Mouse (Mus musculus): ENCODE data around the gene St13. TPM values are rescaled to one million over a fixed set of nuclear protein-coding genes. Genes with fewer than 3 reads are reported as not detected.

The St13 gene
- polyA plus RNA-seq (2015; fragmentation: Nextera tagmentation; extraction: Ambion mirVana), result 216 and 221 TPM in 2 replicates

GRCm38 (mm10) chr15:81399638-81400315, at the start of gene St13, which contains the start of gene Xpnpep3:
Gene St13, minus strand, starts transcription at chr15:81400077.
Gene Xpnpep3, plus strand, starts transcription at chr15:81400138.
- H3K4me3 ChIP-seq (ENCODE audit: low read depth, low read length), result peak within 1 kb of the TSS; percentile 99
- peak; percentile 99 for ATAC-seq
- no peaks in the 10 kb centered on the region for H3K27me3 ChIP-seq (ENCODE audit: control insufficient read depth, insufficient read depth, low read depth, low read length)

GRCm38 (mm10) chr15:81448463-81448862, 48.6 kb upstream of the St13 start:
- Histone ChIP-seq H3K9ac (ENCODE audit: low read depth, low read length) (no peak overlapping the region), H3K27ac (ENCODE audit: low read length) (peak overlapping the region; percentile 29; the same call in 1 of the 2 replicates), H3K36me3 (ENCODE audit: control insufficient read depth, insufficient read depth, low read length) (peaks cover 4% of the 10 kb centered on the region; the same call in 1 of the 2 replicates), H3K9me3 (replicated peaks; ENCODE audit: control insufficient read depth, low read length, poor library complexity, severe bottlenecking) (no peaks in the 10 kb centered on the region), H3K4me2 (ENCODE audit: low read length) (no peak overlapping the region), H3K27me3 (ENCODE audit: control insufficient read depth, insufficient read depth, low read depth, low read length) (no peaks in the 10 kb centered on the region), H3K4me3 (ENCODE audit: low read depth, low read length) (no peak overlapping the region), H3K4me1 (ENCODE audit: control insufficient read depth, insufficient read depth, low read length) (no peaks in the 10 kb centered on the region; the same call in 1 of the 2 replicates)
- WGBS, result 30% methylated on average over 3 of the region's 3 CpGs
- peak; percentile 72; the same call in 1 of the 2 replicates for ATAC-seq

More at GRCm38 (mm10) chr15:81399638-81400315, at the start of gene St13, which contains the start of gene Xpnpep3:
- no peaks in the 10 kb centered on the region for H3K9me3 ChIP-seq (replicated peaks; ENCODE audit: control insufficient read depth, low read length, poor library complexity, severe bottlenecking)
- peak within 1 kb of the TSS; percentile 98 for H3K27ac ChIP-seq (ENCODE audit: low read length)
- under 1% methylated on average over 46 of the region's 50 CpGs for WGBS
- peak within 1 kb of the TSS; percentile 88 for H3K4me2 ChIP-seq (ENCODE audit: low read length)
- H3K36me3 ChIP-seq (ENCODE audit: control insufficient read depth, insufficient read depth, low read length), result no peaks in the 10 kb centered on the region
- H3K4me1 ChIP-seq (ENCODE audit: control insufficient read depth, insufficient read depth, low read length), result peaks cover 24% of the 10 kb centered on the region
- H3K9ac ChIP-seq (ENCODE audit: low read depth, low read length), result peak within 1 kb of the TSS; percentile 87

GRCm38 (mm10) chr15:81439236-81439635, 39.4 kb upstream of the St13 start:
- no peaks in the 10 kb centered on the region for H3K9me3 ChIP-seq (replicated peaks; ENCODE audit: control insufficient read depth, low read length, poor library complexity, severe bottlenecking)
- H3K9ac ChIP-seq (ENCODE audit: low read depth, low read length), result no peak overlapping the region
- ATAC-seq, result no peak
- no peaks in the 10 kb centered on the region for H3K36me3 ChIP-seq (ENCODE audit: control insufficient read depth, insufficient read depth, low read length)
- H3K4me3 ChIP-seq (ENCODE audit: low read depth, low read length), result no peak overlapping the region
- no peaks in the 10 kb centered on the region for H3K4me1 ChIP-seq (ENCODE audit: control insufficient read depth, insufficient read depth, low read length)
- no peak overlapping the region for H3K27ac ChIP-seq (ENCODE audit: low read length)
- no peaks in the 10 kb centered on the region for H3K27me3 ChIP-seq (ENCODE audit: control insufficient read depth, insufficient read depth, low read depth, low read length)
- H3K4me2 ChIP-seq (ENCODE audit: low read length), result no peak overlapping the region

GRCm38 (mm10) chr15:81438345-81438744, 38.5 kb upstream of the St13 start:
- Histone ChIP-seq H3K4me2 (ENCODE audit: low read length) (no peak overlapping the region), H3K9ac (ENCODE audit: low read depth, low read length) (no peak overlapping the region), H3K27me3 (ENCODE audit: control insufficient read depth, insufficient read depth, low read depth, low read length) (no peaks in the 10 kb centered on the region), H3K4me3 (ENCODE audit: low read depth, low read length) (no peak overlapping the region), H3K4me1 (ENCODE audit: control insufficient read depth, insufficient read depth, low read length) (no peaks in the 10 kb centered on the region), H3K27ac (ENCODE audit: low read length) (no peak overlapping the region), H3K36me3 (ENCODE audit: control insufficient read depth, insufficient read depth, low read length) (no peaks in the 10 kb centered on the region), H3K9me3 (replicated peaks; ENCODE audit: control insufficient read depth, low read length, poor library complexity, severe bottlenecking) (no peaks in the 10 kb centered on the region)
- ATAC-seq, result no peak
- WGBS, result 97% methylated on average over 1 of the region's 1 CpGs

GRCm38 (mm10) chr15:81431195-81431594, 31.3 kb upstream of the St13 start:
- Histone ChIP-seq H3K9ac (ENCODE audit: low read depth, low read length) (no peak overlapping the region), H3K4me3 (ENCODE audit: low read depth, low read length) (no peak overlapping the region), H3K9me3 (replicated peaks; ENCODE audit: control insufficient read depth, low read length, poor library complexity, severe bottlenecking) (no peaks in the 10 kb centered on the region), H3K27ac (ENCODE audit: low read length) (no peak overlapping the region), H3K27me3 (ENCODE audit: control insufficient read depth, insufficient read depth, low read depth, low read length) (no peaks in the 10 kb centered on the region), H3K36me3 (ENCODE audit: control insufficient read depth, insufficient read depth, low read length) (peaks cover 16% of the 10 kb centered on the region; the same call in 1 of the 2 replicates), H3K4me2 (ENCODE audit: low read length) (no peak overlapping the region), H3K4me1 (ENCODE audit: control insufficient read depth, insufficient read depth, low read length) (no peaks in the 10 kb centered on the region)
- WGBS, result 86% methylated on average over 1 of the region's 1 CpGs
- no peak for ATAC-seq

- Histone ChIP-seq H3K4me1 (ENCODE audit: control insufficient read depth, insufficient read depth, low read length) (no peaks in the 10 kb centered on the region), H3K36me3 (ENCODE audit: control insufficient read depth, insufficient read depth, low read length) (peaks cover 16% of the 10 kb centered on the region; the same call in 1 of the 2 replicates), H3K4me3 (ENCODE audit: low read depth, low read length) (no peak overlapping the region), H3K9ac (ENCODE audit: low read depth, low read length) (no peak overlapping the region), H3K27ac (ENCODE audit: low read length) (no peak overlapping the region), H3K27me3 (ENCODE audit: control insufficient read depth, insufficient read depth, low read depth, low read length) (no peaks in the 10 kb centered on the region), H3K4me2 (ENCODE audit: low read length) (no peak overlapping the region), H3K9me3 (replicated peaks; ENCODE audit: control insufficient read depth, low read length, poor library complexity, severe bottlenecking) (no peaks in the 10 kb centered on the region)
- 94% methylated on average over 2 of the region's 2 CpGs for WGBS
- no peak for ATAC-seq
Observed at GRCm38 (mm10) chr15:81427947-81428346, 28.1 kb upstream of the St13 start.

- no peak for ATAC-seq
- Histone ChIP-seq H3K27ac (ENCODE audit: low read length) (no peak overlapping the region), H3K27me3 (ENCODE audit: control insufficient read depth, insufficient read depth, low read depth, low read length) (no peaks in the 10 kb centered on the region), H3K9me3 (replicated peaks; ENCODE audit: control insufficient read depth, low read length, poor library complexity, severe bottlenecking) (no peaks in the 10 kb centered on the region), H3K4me3 (ENCODE audit: low read depth, low read length) (no peak overlapping the region), H3K4me2 (ENCODE audit: low read length) (no peak overlapping the region), H3K9ac (ENCODE audit: low read depth, low read length) (no peak overlapping the region), H3K36me3 (ENCODE audit: control insufficient read depth, insufficient read depth, low read length) (0 out of 2 replicates have a peak, but pooled peaks cover 6% of the 10 kb centered on the region), H3K4me1 (ENCODE audit: control insufficient read depth, insufficient read depth, low read length) (no peaks in the 10 kb centered on the region)
- WGBS, result 81% methylated on average over 3 of the region's 3 CpGs
Observed at GRCm38 (mm10) chr15:81425311-81425710, 25.4 kb upstream of the St13 start.

- no peaks in the 10 kb centered on the region for H3K4me1 ChIP-seq (ENCODE audit: control insufficient read depth, insufficient read depth, low read length)
- H3K4me2 ChIP-seq (ENCODE audit: low read length), result no peak overlapping the region
- no peaks in the 10 kb centered on the region for H3K27me3 ChIP-seq (ENCODE audit: control insufficient read depth, insufficient read depth, low read depth, low read length)
- H3K9ac ChIP-seq (ENCODE audit: low read depth, low read length), result no peak overlapping the region
- H3K4me3 ChIP-seq (ENCODE audit: low read depth, low read length), result no peak overlapping the region
- H3K9me3 ChIP-seq (replicated peaks; ENCODE audit: control insufficient read depth, low read length, poor library complexity, severe bottlenecking), result no peaks in the 10 kb centered on the region
- H3K27ac ChIP-seq (ENCODE audit: low read length), result no peak overlapping the region
- ATAC-seq, result no peak
- 59% methylated on average over 7 of the region's 7 CpGs for WGBS
- no peaks in the 10 kb centered on the region for H3K36me3 ChIP-seq (ENCODE audit: control insufficient read depth, insufficient read depth, low read length)
Observed at GRCm38 (mm10) chr15:81422156-81422681, 22.3 kb upstream of the St13 start.

- Histone ChIP-seq H3K4me1 (ENCODE audit: control insufficient read depth, insufficient read depth, low read length) (no peaks in the 10 kb centered on the region), H3K27me3 (ENCODE audit: control insufficient read depth, insufficient read depth, low read depth, low read length) (no peaks in the 10 kb centered on the region), H3K27ac (ENCODE audit: low read length) (no peak overlapping the region; the same call in 1 of the 2 replicates), H3K36me3 (ENCODE audit: control insufficient read depth, insufficient read depth, low read length) (no peaks in the 10 kb centered on the region), H3K9me3 (replicated peaks; ENCODE audit: control insufficient read depth, low read length, poor library complexity, severe bottlenecking) (no peaks in the 10 kb centered on the region), H3K4me2 (ENCODE audit: low read length) (no peak overlapping the region), H3K9ac (ENCODE audit: low read depth, low read length) (no peak overlapping the region), H3K4me3 (ENCODE audit: low read depth, low read length) (no peak overlapping the region)
- whole genome bisulfite sequencing, result 60% methylated on average over 1 of the region's 1 CpGs
- no peak for ATAC-seq
Observed at GRCm38 (mm10) chr15:81421454-81421853, 21.6 kb upstream of the St13 start.

All from midbrain, embryonic 16.5 days (tissue).